ENCODE assay signal across 8 mouse cellular contexts in the genomic region with DNA sequence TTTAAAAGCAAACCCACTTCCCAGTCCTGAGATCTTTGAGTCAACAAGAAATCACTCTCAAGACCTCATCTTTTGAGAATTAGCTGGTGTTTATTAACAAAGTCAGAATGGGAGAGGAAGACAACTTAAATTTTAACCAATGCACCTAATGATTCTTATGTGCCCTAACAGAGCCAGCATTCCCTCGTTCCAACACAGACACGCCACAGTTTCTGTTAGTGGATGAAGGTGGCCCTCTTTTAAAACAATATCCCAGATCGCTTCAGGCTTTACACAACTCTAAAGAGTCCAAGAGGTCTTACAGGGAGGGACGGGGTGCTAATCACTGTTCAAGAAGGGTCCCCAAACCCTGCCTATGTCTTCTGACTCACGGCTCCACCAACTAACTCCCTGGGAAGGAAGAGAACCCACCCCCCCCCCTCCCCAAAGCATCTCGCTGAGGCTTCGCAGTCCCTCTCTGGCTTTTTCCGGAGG. TPM values are rescaled to one million over a fixed set of nuclear protein-coding genes. Genes with fewer than 3 reads are reported as not detected.
DNase-seq lines count a peak whose midpoint lies in the region; ATAC-seq and TF ChIP-seq lines count a peak whose summit lies in the region.

No protein-coding gene starts in this region.

- H3K4me2 ChIP-seq in hindbrain, postnatal 0 days (ENCODE audit: low read depth, low read length) = peak overlapping the region; percentile 59
- H3K4me2 ChIP-seq in liver, postnatal 0 days (ENCODE audit: low read depth, low read length) = peak overlapping the region; percentile 92

- 0% methylated on average over 8 of the region's 8 CpGs for WGBS in hindbrain, postnatal 0 days
- WGBS in liver, postnatal 0 days (ENCODE audit: insufficient replicate concordance) = under 1% methylated on average over 8 of the region's 8 CpGs

- intact Hi-C loops in gastrocnemius, adult 2 months (cut with DNase I) = no loop called here
- intact Hi-C loops in left cerebral cortex, postnatal 14 days (cut with DNase I) = no loop called here

- H3K27me3 ChIP-seq in hindbrain, postnatal 0 days (ENCODE audit: insufficient read depth, low read length) = no peaks in the 10 kb centered on the region
- no peaks in the 10 kb centered on the region for H3K27me3 ChIP-seq in liver, postnatal 0 days (ENCODE audit: insufficient read depth, low read length)

- DNase-seq in gastrocnemius, adult 2 months = no peak
- no peak for DNase-seq in gastrocnemius, adult 18-20 months (ENCODE audit: low spot score)
- DNase-seq in hindbrain, postnatal 0 days (ENCODE audit: low spot score) = no peak
- DNase-seq in liver, postnatal 0 days = no peak
- no peak for DNase-seq in layer of hippocampus, adult 8-10 months (ENCODE audit: low spot score in 2 of 2)
- DNase-seq in left cerebral cortex, postnatal 14 days (ENCODE audit: low spot score in 2 of 2) = no peak
- DNase-seq in left cerebral cortex, adult 11 months (ENCODE audit: low spot score) = no peak

- ATAC-seq in hindbrain, postnatal 0 days = no peak; the same call in 1 of the 2 replicates
- 0 out of 2 replicates have a peak, but pooled peaks have one; percentile 0 for ATAC-seq in liver, postnatal 0 days

- no peak for TF ChIP-seq CTCF in gastrocnemius, adult 2 months (IDR thresholded peaks at IDR 0.05)
- no peak for TF ChIP-seq CTCF in hindbrain, postnatal 0 days (IDR thresholded peaks at IDR 0.05; ENCODE audit: low read depth)
- TF ChIP-seq CTCF in liver, postnatal 0 days (IDR thresholded peaks at IDR 0.05; ENCODE audit: low read depth) = no peak

- H3K36me3 ChIP-seq in hindbrain, postnatal 0 days (ENCODE audit: insufficient read depth, low read length) = no peaks in the 10 kb centered on the region
- no peaks in the 10 kb centered on the region; the same call in 1 of the 2 replicates for H3K36me3 ChIP-seq in liver, postnatal 0 days (replicated peaks; ENCODE audit: insufficient read depth, low read length)

- H3K4me3 ChIP-seq in gastrocnemius, adult 2 months = peak overlapping the region; percentile 97
- H3K4me3 ChIP-seq in brown adipose tissue, adult 24 weeks (ENCODE audit: insufficient read depth, low read depth, low read length) = peak overlapping the region; percentile 93
- H3K4me3 ChIP-seq in hindbrain, postnatal 0 days (ENCODE audit: low read length) = peak overlapping the region; percentile 87
- peak overlapping the region; percentile 89 for H3K4me3 ChIP-seq in liver, postnatal 0 days (ENCODE audit: low read depth, low read length)

- peak overlapping the region; percentile 94 for H3K9ac ChIP-seq in hindbrain, postnatal 0 days (replicated peaks; ENCODE audit: low read length)
- peak overlapping the region; percentile 91 for H3K9ac ChIP-seq in liver, postnatal 0 days (replicated peaks)

- no peak for TF ChIP-seq EP300 in liver, postnatal 0 days (IDR thresholded peaks at IDR 0.05; ENCODE audit: low read depth)

- H3K27ac ChIP-seq in gastrocnemius, adult 2 months = peak overlapping the region; percentile 98
- H3K27ac ChIP-seq in brown adipose tissue, adult 24 weeks (replicated peaks; ENCODE audit: low read depth, low read length) = no peak overlapping the region; the same call in 1 of the 2 replicates
- peak overlapping the region; percentile 97 for H3K27ac ChIP-seq in hindbrain, postnatal 0 days
- H3K27ac ChIP-seq in liver, postnatal 0 days (ENCODE audit: low read depth) = peak overlapping the region; percentile 90

- H3K9me3 ChIP-seq in hindbrain, postnatal 0 days (ENCODE audit: low read length) = no peaks in the 10 kb centered on the region
- no peaks in the 10 kb centered on the region for H3K9me3 ChIP-seq in liver, postnatal 0 days (ENCODE audit: low read length)

- no peaks in the 10 kb centered on the region for H3K4me1 ChIP-seq in brown adipose tissue, adult 24 weeks (ENCODE audit: control insufficient read depth, insufficient read depth, insufficient read length, low read length)
- H3K4me1 ChIP-seq in hindbrain, postnatal 0 days (ENCODE audit: insufficient read depth, low read length) = 0 out of 2 replicates have a peak, but pooled peaks cover 6% of the 10 kb centered on the region
- H3K4me1 ChIP-seq in liver, postnatal 0 days (ENCODE audit: insufficient read depth) = no peaks in the 10 kb centered on the region; the same call in 1 of the 2 replicates

RNA-seq across cellular contexts. Expression of gene Galc, which starts 0.9 kb away (rescaled TPM):
- total RNA-seq in gastrocnemius, adult 2 months (2021) = 1 to 10 TPM; 4.6 to 5.6 TPM
- total RNA-seq in gastrocnemius, adult 18-20 months (2021) = 1 to 10 TPM; 5.3 to 5.5 TPM
- 12.9 and 19.5 TPM in 2 replicates for polyA plus RNA-seq in brown adipose tissue, adult 24 weeks (2012; ENCODE audit: insufficient read depth, insufficient read length, missing spikeins)
- total RNA-seq in hindbrain, postnatal 0 days (2014; rRNA removed) = 14.3 and 19.1 TPM in 2 replicates
- 11.6 and 12.2 TPM in 2 replicates for polyA plus RNA-seq in hindbrain, postnatal 0 days (2015; fragmentation: Nextera tagmentation; extraction: Ambion mirVana)
- polyA plus RNA-seq in liver, postnatal 0 days (2015; fragmentation: Nextera tagmentation; extraction: Ambion mirVana) = 1.8 and 2.2 TPM in 2 replicates
- 10 to 100 TPM; 26.2 to 33.3 (median 28.6) TPM for total RNA-seq in layer of hippocampus, adult 8-10 months (2022)
- total RNA-seq in left cerebral cortex, postnatal 14 days (2021) = 10 to 100 TPM; 19.0 to 20.1 TPM

RNA-seq across cellular contexts. Expression of gene Gpr65, which starts 10.0 kb away (rescaled TPM):
- under 1 TPM; 0.11 to 0.15 TPM for total RNA-seq in gastrocnemius, adult 2 months (2021)
- total RNA-seq in gastrocnemius, adult 18-20 months (2021) = under 1 TPM in 1 of 2 experiments, not detected in 1; 0.14 TPM
- 0.54 and 1.7 TPM in 2 replicates for polyA plus RNA-seq in brown adipose tissue, adult 24 weeks (2012; ENCODE audit: insufficient read depth, insufficient read length, missing spikeins)
- 0.42 TPM in 1 of 2 replicates, not detected in the other for total RNA-seq in hindbrain, postnatal 0 days (2014; rRNA removed)
- 0.18 and 0.33 TPM in 2 replicates for polyA plus RNA-seq in hindbrain, postnatal 0 days (2015; fragmentation: Nextera tagmentation; extraction: Ambion mirVana)
- polyA plus RNA-seq in liver, postnatal 0 days (2015; fragmentation: Nextera tagmentation; extraction: Ambion mirVana) = 4.1 and 5.1 TPM in 2 replicates
- 1 to 10 TPM in 2 of 4 experiments, not detected in 2; 2.7 TPM for total RNA-seq in layer of hippocampus, adult 8-10 months (2022)
- total RNA-seq in left cerebral cortex, postnatal 14 days (2021) = not detected
